Mouse (Mus musculus): ENCODE results near the gene Acaa1a. TPM values are rescaled to one million over a fixed set of nuclear protein-coding genes. Genes with fewer than 3 reads are reported as not detected.

The Acaa1a gene
- polyA plus RNA-seq, 1 experiment from 2014 or later, result 87.6 TPM

- H3K4me3 ChIP-seq, result no peak overlapping the region
- H3K4me2 ChIP-seq (replicated peaks), result peak overlapping the region; percentile 63; the same call in 1 of the 2 replicates
- H3K27ac ChIP-seq, result no peak overlapping the region
- H3K4me1 ChIP-seq, result peaks cover 22% of the 10 kb centered on the region
- ATAC-seq (ENCODE audit: low FRiP score, low read depth), result no peak
- no peaks in the 10 kb centered on the region for H3K9me3 ChIP-seq
- H3K36me3 ChIP-seq, result peaks cover 43% of the 10 kb centered on the region
- H3K27me3 ChIP-seq (replicated peaks), result 0 out of 2 replicates have a peak, but pooled peaks cover 4% of the 10 kb centered on the region
- WGBS, result 92% methylated on average over 7 of the region's 7 CpGs
- no peak overlapping the region for H3K9ac ChIP-seq
Observed at GRCm38 (mm10) chr9:119342728-119343127, 3.3 kb downstream of the Acaa1a start.

DNA sequence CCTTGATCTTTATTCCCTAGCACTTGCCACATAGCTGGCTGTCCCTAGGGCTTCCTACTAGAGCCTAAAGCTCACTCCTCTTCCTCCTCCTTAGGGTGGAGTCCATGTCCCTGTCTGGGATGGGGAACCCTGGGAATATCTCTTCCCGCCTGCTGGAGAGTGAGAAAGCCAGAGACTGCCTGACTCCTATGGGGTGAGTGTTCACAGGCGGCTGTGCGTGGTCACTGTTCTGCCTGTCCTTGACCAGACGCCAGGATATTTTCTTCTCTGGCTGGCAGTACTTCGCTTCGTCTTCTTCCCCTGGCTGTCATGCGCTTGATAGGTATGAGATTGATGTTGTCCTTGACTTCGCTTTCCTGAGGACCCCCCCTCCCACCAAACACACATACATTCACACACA, 6.9 kb downstream of the Acaa1a start:
- Histone ChIP-seq H3K36me3 (peaks cover 63% of the 10 kb centered on the region), H3K9me3 (no peaks in the 10 kb centered on the region), H3K9ac (no peak overlapping the region), H3K4me2 (replicated peaks) (no peak overlapping the region), H3K27ac (no peak overlapping the region), H3K4me3 (no peak overlapping the region), H3K27me3 (replicated peaks) (no peaks in the 10 kb centered on the region), H3K4me1 (peaks cover 7% of the 10 kb centered on the region)
- 91% methylated on average over 8 of the region's 8 CpGs for WGBS
- no peak for ATAC-seq (ENCODE audit: low FRiP score, low read depth)

DNA sequence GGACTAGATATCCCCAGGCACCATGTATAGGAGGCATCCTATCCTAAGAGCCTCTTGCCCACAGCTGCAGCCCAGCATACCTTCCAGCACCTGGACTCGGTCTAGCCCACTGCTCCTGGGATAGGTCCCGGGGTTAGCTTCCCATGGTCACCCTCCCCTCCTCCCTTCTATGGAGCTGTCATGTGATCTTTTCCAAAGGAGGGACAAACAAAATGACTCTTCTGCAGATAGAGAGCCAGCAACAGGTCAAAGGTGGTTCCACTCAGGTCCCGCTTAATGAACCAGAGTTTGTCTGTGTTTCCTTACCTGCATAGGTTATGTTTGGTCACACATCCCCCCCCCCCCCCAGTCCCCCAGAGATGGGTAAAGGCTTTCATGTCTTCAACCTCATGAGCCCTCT, 11.1 kb downstream of the Acaa1a start:
- no peak overlapping the region for H3K9ac ChIP-seq
- 93% methylated on average over 3 of the region's 3 CpGs for WGBS
- H3K36me3 ChIP-seq, result peaks cover 44% of the 10 kb centered on the region
- no peak for ATAC-seq (ENCODE audit: low FRiP score, low read depth)
- no peaks in the 10 kb centered on the region for H3K27me3 ChIP-seq (replicated peaks)
- H3K4me2 ChIP-seq (replicated peaks), result no peak overlapping the region
- H3K4me1 ChIP-seq, result no peaks in the 10 kb centered on the region
- no peak overlapping the region for H3K4me3 ChIP-seq
- H3K27ac ChIP-seq, result no peak overlapping the region
- H3K9me3 ChIP-seq, result no peaks in the 10 kb centered on the region

DNA sequence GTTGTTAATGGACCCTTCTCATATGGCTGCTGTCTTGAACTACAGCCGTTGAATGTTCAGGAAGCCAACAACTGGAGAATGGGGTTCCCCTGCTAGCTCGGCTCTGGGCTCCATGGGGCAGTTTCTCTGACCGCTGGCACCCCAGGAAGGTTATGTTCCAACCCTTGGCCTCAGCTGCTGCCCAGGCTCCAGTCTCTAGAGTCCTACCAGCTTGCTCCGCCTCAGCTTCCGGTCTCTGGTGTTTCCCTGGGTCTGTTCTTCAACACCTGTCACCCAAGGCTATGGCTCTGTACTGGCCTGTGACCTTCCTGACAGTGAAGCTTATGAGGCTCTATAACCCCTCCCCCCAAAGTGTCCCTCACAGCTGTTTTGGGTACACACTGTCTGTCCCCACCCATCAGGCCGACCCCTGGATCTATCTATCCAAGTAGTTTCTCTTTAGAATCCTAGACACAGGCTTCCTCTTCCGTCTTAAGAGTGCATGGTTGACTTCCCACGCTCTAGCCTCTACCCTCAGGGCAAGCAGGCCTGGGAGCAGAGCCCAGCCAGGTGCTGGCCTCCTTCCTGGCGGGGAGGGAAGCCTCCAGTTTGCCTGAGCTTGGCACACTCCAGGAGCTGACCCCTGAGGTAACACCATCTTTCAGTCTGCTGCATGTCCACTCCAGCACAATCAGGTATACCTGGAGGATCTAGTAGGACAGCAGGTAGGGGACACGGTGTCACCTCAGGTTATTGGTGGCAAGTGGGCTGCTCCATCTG, 11.7 kb downstream of the Acaa1a start:
- Histone ChIP-seq H3K9ac (no peak overlapping the region), H3K4me1 (no peaks in the 10 kb centered on the region), H3K27me3 (replicated peaks) (no peaks in the 10 kb centered on the region), H3K4me2 (replicated peaks) (no peak overlapping the region), H3K4me3 (no peak overlapping the region), H3K9me3 (no peaks in the 10 kb centered on the region), H3K27ac (no peak overlapping the region), H3K36me3 (peaks cover 38% of the 10 kb centered on the region)
- 89% methylated on average over 10 of the region's 10 CpGs for WGBS
- ATAC-seq (ENCODE audit: low FRiP score, low read depth), result no peak

GRCm38 (mm10) chr9:119352060-119352459, 12.6 kb downstream of the Acaa1a start:
- no peaks in the 10 kb centered on the region for H3K27me3 ChIP-seq (replicated peaks)
- no peak overlapping the region for H3K9ac ChIP-seq
- no peak overlapping the region for H3K4me3 ChIP-seq
- H3K4me2 ChIP-seq (replicated peaks), result no peak overlapping the region
- H3K27ac ChIP-seq, result no peak overlapping the region
- no peaks in the 10 kb centered on the region for H3K9me3 ChIP-seq
- WGBS, result 23% methylated on average over 4 of the region's 4 CpGs
- H3K36me3 ChIP-seq, result peaks cover 29% of the 10 kb centered on the region
- no peaks in the 10 kb centered on the region for H3K4me1 ChIP-seq
- peak; percentile 61; the same call in 1 of the 2 replicates for ATAC-seq (ENCODE audit: low FRiP score, low read depth)

GRCm38 (mm10) chr9:119353926-119354325, 14.4 kb downstream of the Acaa1a start:
- H3K4me1 ChIP-seq, result 0 out of 2 replicates have a peak, but pooled peaks cover 3% of the 10 kb centered on the region
- 0 out of 2 replicates have a peak, but pooled peaks cover 2% of the 10 kb centered on the region for H3K27me3 ChIP-seq (replicated peaks)
- no peak overlapping the region for H3K27ac ChIP-seq
- ATAC-seq (ENCODE audit: low FRiP score, low read depth), result no peak
- no peak overlapping the region for H3K4me2 ChIP-seq (replicated peaks)
- no peaks in the 10 kb centered on the region for H3K9me3 ChIP-seq
- peaks cover 15% of the 10 kb centered on the region for H3K36me3 ChIP-seq
- 82% methylated on average over 6 of the region's 6 CpGs for WGBS
- H3K9ac ChIP-seq, result no peak overlapping the region
- H3K4me3 ChIP-seq, result no peak overlapping the region

- no peak overlapping the region for H3K9ac ChIP-seq
- H3K27ac ChIP-seq, result no peak overlapping the region
- H3K27me3 ChIP-seq (replicated peaks), result 0 out of 2 replicates have a peak, but pooled peaks cover 2% of the 10 kb centered on the region
- no peaks in the 10 kb centered on the region for H3K9me3 ChIP-seq
- WGBS, result 85% methylated on average over 6 of the region's 6 CpGs
- peaks cover 6% of the 10 kb centered on the region for H3K36me3 ChIP-seq
- 0 out of 2 replicates have a peak, but pooled peaks cover 3% of the 10 kb centered on the region for H3K4me1 ChIP-seq
- no peak overlapping the region for H3K4me3 ChIP-seq
- ATAC-seq (ENCODE audit: low FRiP score, low read depth), result no peak
- no peak overlapping the region for H3K4me2 ChIP-seq (replicated peaks)
Observed at GRCm38 (mm10) chr9:119355943-119356342, 16.5 kb downstream of the Acaa1a start.

DNA sequence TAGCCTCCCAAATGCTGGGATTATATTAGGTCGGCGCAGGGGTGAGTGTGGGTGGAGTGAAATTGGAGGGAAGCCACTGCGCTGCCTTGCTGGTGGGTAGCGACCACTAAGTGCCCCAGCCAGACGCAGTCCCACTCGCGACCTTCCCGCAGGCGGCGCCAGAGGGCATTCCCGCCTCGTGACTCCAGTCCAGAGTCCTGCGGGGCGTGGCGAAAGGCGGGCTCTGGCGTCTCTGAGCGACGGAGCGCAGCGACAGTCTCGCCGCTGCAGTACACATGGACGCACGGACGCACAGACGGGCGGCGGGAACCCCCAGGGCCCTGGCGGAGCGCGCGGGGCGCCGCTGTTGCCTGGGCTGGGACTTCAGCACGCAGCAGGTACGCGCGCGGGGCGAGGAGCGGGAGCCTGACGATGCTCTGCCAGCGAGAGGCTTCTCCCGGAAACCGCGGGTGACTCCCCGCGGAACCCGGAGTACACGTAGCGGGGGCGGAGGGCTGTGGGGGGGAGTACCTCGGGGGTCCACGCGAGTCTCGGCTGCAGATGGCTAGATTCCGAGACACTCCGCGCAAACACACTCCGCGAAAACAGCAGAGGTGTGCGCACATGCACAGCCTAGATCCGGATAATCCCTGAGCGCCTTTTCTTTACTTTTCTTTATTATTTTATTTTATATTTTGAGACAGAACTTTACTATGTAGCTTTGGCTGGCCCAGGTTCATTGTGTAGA, 18.0 kb downstream of the Acaa1a start, which contains the start of gene Xylb:
TSS of gene Xylb (plus strand) at position 51 of the 727 bp plus-strand sequence.
- H3K4me3 ChIP-seq, result peak within 1 kb of the TSS; percentile 58
- no peak within 1 kb of the TSS for H3K27ac ChIP-seq
- 3% methylated on average over 65 of the region's 65 CpGs for WGBS
- peak; percentile 78 for ATAC-seq (ENCODE audit: low FRiP score, low read depth)
- no peaks in the 10 kb centered on the region for H3K9me3 ChIP-seq
- 0 out of 2 replicates have a peak, but pooled peaks cover 3% of the 10 kb centered on the region for H3K4me1 ChIP-seq
- peak within 1 kb of the TSS; percentile 59; the same call in 1 of the 2 replicates for H3K9ac ChIP-seq
- 0 out of 2 replicates have a peak, but pooled peaks cover 2% of the 10 kb centered on the region for H3K27me3 ChIP-seq (replicated peaks)
- H3K4me2 ChIP-seq (replicated peaks), result peak within 1 kb of the TSS; percentile 92
- no peaks in the 10 kb centered on the region for H3K36me3 ChIP-seq

DNA sequence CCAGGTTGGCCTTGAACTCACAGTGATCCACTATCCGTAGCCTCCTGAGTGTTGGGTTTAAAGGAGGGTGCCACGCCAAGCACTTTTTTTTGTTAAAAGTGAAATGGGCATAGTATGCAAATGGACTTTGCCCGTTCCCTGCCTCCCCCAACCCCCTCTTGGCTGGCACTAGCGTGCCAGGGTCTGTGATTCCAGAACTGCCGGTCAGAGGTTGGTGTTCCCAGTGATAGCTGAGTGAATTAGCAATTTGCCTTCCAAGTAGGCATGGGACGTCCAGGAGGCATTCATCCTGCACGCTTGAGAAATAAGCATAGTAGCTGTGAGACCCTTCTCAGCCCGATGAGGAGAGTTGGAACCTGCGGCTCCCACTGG, 18.6 kb downstream of the Acaa1a start:
- Histone ChIP-seq H3K9me3 (no peaks in the 10 kb centered on the region), H3K4me2 (replicated peaks) (peak overlapping the region; percentile 92), H3K4me3 (peak overlapping the region; percentile 58), H3K27me3 (replicated peaks) (0 out of 2 replicates have a peak, but pooled peaks cover 2% of the 10 kb centered on the region), H3K27ac (no peak overlapping the region), H3K4me1 (0 out of 2 replicates have a peak, but pooled peaks cover 3% of the 10 kb centered on the region), H3K36me3 (no peaks in the 10 kb centered on the region), H3K9ac (peak overlapping the region; percentile 59; the same call in 1 of the 2 replicates)
- ATAC-seq (ENCODE audit: low FRiP score, low read depth), result no peak
- WGBS, result 43% methylated on average over 9 of the region's 9 CpGs

GRCm38 (mm10) chr9:119361416-119361815, 21.9 kb downstream of the Acaa1a start:
- Histone ChIP-seq H3K36me3 (no peaks in the 10 kb centered on the region), H3K9ac (no peak overlapping the region), H3K9me3 (no peaks in the 10 kb centered on the region), H3K4me1 (0 out of 2 replicates have a peak, but pooled peaks cover 3% of the 10 kb centered on the region), H3K27me3 (replicated peaks) (0 out of 2 replicates have a peak, but pooled peaks cover 2% of the 10 kb centered on the region), H3K27ac (no peak overlapping the region), H3K4me2 (replicated peaks) (no peak overlapping the region), H3K4me3 (no peak overlapping the region)
- WGBS, result 94% methylated on average over 5 of the region's 5 CpGs
- no peak for ATAC-seq (ENCODE audit: low FRiP score, low read depth)

DNA sequence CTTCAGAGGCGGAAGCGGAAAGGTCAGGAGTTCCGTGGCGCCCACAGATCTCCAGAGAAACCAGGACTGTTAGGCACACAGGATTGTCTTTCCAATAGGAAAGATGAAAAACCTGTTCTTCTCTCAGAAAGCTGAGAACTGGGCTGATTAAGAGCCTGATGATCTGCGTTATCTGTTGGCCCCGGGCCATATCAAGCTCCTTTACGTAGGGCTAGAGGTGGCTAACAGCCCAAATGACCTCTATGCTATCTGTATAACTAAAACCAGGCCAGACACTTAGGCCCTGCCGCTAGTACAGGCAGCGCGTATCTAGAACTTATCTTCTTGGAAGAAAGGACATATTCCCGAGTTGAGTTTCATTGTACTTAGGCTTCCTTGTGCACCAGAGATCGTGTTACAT, 23.8 kb downstream of the Acaa1a start:
- 93% methylated on average over 12 of the region's 12 CpGs for WGBS
- no peaks in the 10 kb centered on the region for H3K4me1 ChIP-seq

DNA sequence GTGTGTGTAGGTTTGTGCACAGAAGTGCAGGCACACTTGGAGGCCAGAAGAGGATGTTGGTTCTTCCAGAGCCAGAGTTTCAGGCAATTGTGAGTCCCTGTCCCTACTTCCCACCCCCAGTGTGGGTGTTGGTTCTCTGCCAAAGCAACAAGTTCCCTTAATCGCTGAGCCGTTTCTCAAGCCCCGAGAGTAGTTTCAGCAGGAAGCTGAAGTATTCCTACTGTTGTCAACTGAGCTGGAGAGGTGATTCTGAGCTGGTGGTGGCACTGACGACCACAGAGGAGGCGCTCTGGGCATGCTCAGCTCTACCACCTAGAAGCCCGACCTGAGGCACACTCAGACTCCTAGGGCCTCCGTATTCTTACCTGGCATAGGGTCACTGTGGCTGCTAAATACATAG, 25.8 kb downstream of the Acaa1a start, which contains the start of gene Slc22a14:
TSS of gene Slc22a14 (minus strand) at position 270 of the 400 bp plus-strand sequence.
- ATAC-seq (ENCODE audit: low FRiP score, low read depth), result no peak
- Histone ChIP-seq H3K4me1 (no peaks in the 10 kb centered on the region), H3K4me3 (no peak within 1 kb of the TSS), H3K9me3 (no peaks in the 10 kb centered on the region), H3K27ac (no peak within 1 kb of the TSS), H3K36me3 (no peaks in the 10 kb centered on the region), H3K9ac (no peak within 1 kb of the TSS), H3K27me3 (replicated peaks) (no peaks in the 10 kb centered on the region), H3K4me2 (replicated peaks) (no peak within 1 kb of the TSS)
- WGBS, result 79% methylated on average over 7 of the region's 7 CpGs

More for the DNA sequence above, 23.8 kb downstream of the Acaa1a start:
- no peak overlapping the region for H3K27ac ChIP-seq
- no peak overlapping the region for H3K4me3 ChIP-seq
- no peak overlapping the region for H3K9ac ChIP-seq
- H3K4me2 ChIP-seq (replicated peaks), result no peak overlapping the region
- H3K27me3 ChIP-seq (replicated peaks), result no peaks in the 10 kb centered on the region
- no peak for ATAC-seq (ENCODE audit: low FRiP score, low read depth)
- H3K36me3 ChIP-seq, result no peaks in the 10 kb centered on the region
- H3K9me3 ChIP-seq, result no peaks in the 10 kb centered on the region

All from neural tube, embryonic 12.5 days (tissue).